Mouse (Mus musculus): ENCODE measurements around the gene Oprd1. TPM values are rescaled to one million over a fixed set of nuclear protein-coding genes. Genes with fewer than 3 reads are reported as not detected.

Oprd1 gene
- polyA plus RNA-seq, 1 experiment from 2014 or later = not detected

DNA sequence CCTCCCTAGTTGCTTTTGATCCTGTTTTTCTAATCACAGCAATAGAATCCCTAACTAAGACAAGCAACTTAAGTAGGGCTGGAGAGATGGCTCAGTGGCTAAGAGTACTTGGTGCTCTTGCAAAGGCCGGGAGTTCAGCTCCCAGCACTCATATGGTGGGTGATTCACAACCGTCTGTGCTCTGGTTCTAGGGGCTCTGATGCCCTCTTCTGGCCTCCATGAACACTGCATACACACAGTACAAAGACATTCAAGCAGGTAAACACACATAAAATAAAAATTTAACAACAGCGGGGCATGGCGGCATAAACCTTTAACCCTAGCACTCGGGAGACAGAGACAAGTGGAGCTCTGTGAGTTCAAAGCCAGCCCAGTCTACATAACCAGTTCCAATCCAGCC is 1.9 kb upstream of the Oprd1 start:
- peak; percentile 46 for TF ChIP-seq CTCF (IDR thresholded peaks at IDR 0.05; ENCODE audit: low read depth)
- no peak for TF ChIP-seq EP300 (IDR thresholded peaks at IDR 0.05; ENCODE audit: low read depth)
- Histone ChIP-seq H3K4me1 (ENCODE audit: insufficient read depth) (no peaks in the 10 kb centered on the region), H3K9me3 (ENCODE audit: low read length) (no peaks in the 10 kb centered on the region), H3K27me3 (ENCODE audit: insufficient read depth, low read length) (peaks cover 34% of the 10 kb centered on the region), H3K4me2 (ENCODE audit: low read depth, low read length) (no peak overlapping the region), H3K9ac (replicated peaks) (no peak overlapping the region), H3K36me3 (replicated peaks; ENCODE audit: insufficient read depth, low read length) (no peaks in the 10 kb centered on the region), H3K4me3 (ENCODE audit: low read depth, low read length) (no peak overlapping the region), H3K27ac (ENCODE audit: low read depth) (no peak overlapping the region)
- 59% methylated on average over 5 of the region's 5 CpGs for WGBS (ENCODE audit: insufficient replicate concordance)
- no peak for DNase-seq
- ATAC-seq = no peak

DNA sequence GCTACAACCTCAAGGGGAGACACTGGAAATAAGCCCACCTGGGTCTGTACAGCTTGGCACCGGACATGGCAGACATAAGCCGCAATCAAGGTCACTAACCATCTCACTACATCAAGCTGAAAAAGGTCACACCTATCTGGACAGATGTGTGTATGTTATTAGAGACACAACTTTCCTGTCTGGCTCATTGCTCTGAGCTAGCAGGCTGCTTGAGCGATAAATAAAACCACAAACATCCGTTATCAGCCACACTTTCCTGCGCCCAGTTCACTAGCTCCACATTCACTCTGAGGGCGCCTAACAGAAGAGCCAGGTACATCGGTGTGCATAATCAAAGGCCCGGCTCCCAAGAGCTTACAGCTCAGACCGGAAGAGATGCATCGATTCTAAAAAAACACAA is 806 bp upstream of the Oprd1 start:
- Histone ChIP-seq H3K9ac (replicated peaks) (no peak overlapping the region), H3K4me3 (ENCODE audit: low read depth, low read length) (no peak overlapping the region), H3K4me2 (ENCODE audit: low read depth, low read length) (no peak overlapping the region), H3K27me3 (ENCODE audit: insufficient read depth, low read length) (peaks cover 34% of the 10 kb centered on the region), H3K36me3 (replicated peaks; ENCODE audit: insufficient read depth, low read length) (no peaks in the 10 kb centered on the region), H3K27ac (ENCODE audit: low read depth) (no peak overlapping the region), H3K9me3 (ENCODE audit: low read length) (no peaks in the 10 kb centered on the region), H3K4me1 (ENCODE audit: insufficient read depth) (no peaks in the 10 kb centered on the region)
- TF ChIP-seq EP300 (IDR thresholded peaks at IDR 0.05; ENCODE audit: low read depth) (no peak), CTCF (IDR thresholded peaks at IDR 0.05; ENCODE audit: low read depth) (no peak)
- 21% methylated on average over 10 of the region's 10 CpGs for WGBS (ENCODE audit: insufficient replicate concordance)
- DNase-seq = no peak
- ATAC-seq = no peak

DNA sequence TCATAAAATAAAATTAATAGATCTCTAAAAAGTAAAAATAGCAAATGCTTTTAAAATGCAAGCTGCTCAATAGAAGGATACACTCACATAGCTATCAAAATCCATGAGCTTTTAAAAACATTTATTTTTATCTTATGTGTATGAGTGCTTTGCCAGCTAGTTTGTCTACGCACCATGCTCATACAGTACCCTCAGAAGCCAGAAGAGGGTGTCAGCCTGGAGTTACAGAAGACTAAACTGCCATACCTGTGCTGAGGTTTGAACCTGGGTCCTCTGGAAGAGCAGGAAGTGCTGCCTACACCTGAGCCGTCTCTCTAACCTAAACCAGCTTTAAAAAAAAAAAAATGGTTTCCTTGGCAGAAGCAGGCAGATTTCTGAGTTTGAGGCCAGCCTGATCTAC is 5.6 kb downstream of the Oprd1 start:
- Histone ChIP-seq H3K4me3 (ENCODE audit: low read depth, low read length) (no peak overlapping the region), H3K27me3 (ENCODE audit: insufficient read depth, low read length) (peaks cover 9% of the 10 kb centered on the region), H3K36me3 (replicated peaks; ENCODE audit: insufficient read depth, low read length) (no peaks in the 10 kb centered on the region), H3K4me2 (ENCODE audit: low read depth, low read length) (no peak overlapping the region), H3K4me1 (ENCODE audit: insufficient read depth) (no peaks in the 10 kb centered on the region), H3K9ac (replicated peaks) (no peak overlapping the region), H3K9me3 (ENCODE audit: low read length) (no peaks in the 10 kb centered on the region), H3K27ac (ENCODE audit: low read depth) (no peak overlapping the region)
- WGBS (ENCODE audit: insufficient replicate concordance) = 72% methylated on average over 2 of the region's 2 CpGs
- ATAC-seq = no peak
- TF ChIP-seq EP300 (IDR thresholded peaks at IDR 0.05; ENCODE audit: low read depth) (no peak), CTCF (IDR thresholded peaks at IDR 0.05; ENCODE audit: low read depth) (no peak)
- no peak for DNase-seq

DNA sequence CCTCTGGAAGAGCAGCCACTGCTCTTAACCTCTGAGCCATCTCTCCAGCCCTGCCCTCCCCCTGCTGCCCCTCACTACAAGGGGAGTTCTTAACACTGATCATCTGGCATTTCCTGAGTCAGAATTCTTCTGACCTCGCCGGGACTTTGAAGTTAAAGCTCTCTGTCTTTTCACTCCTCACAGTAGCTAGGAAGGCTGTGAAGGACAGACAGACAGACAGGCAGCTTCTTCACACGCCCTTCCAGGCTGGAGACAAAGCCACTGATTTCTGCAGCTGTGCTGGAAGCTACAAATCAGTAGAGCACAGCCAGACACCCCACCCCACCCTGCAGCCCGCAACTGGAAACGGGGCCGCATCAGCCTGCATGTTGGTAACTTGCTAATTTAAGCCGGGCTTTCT is 7.3 kb downstream of the Oprd1 start:
- TF ChIP-seq EP300 (IDR thresholded peaks at IDR 0.05; ENCODE audit: low read depth) (no peak), CTCF (IDR thresholded peaks at IDR 0.05; ENCODE audit: low read depth) (no peak)
- WGBS (ENCODE audit: insufficient replicate concordance) = 72% methylated on average over 7 of the region's 7 CpGs
- no peak overlapping the region for H3K4me3 ChIP-seq (ENCODE audit: low read depth, low read length)
- H3K9me3 ChIP-seq (ENCODE audit: low read length) = no peaks in the 10 kb centered on the region
- no peak for ATAC-seq
- H3K27ac ChIP-seq (ENCODE audit: low read depth) = no peak overlapping the region
- no peaks in the 10 kb centered on the region for H3K27me3 ChIP-seq (ENCODE audit: insufficient read depth, low read length)
- H3K9ac ChIP-seq (replicated peaks) = no peak overlapping the region
- H3K4me1 ChIP-seq (ENCODE audit: insufficient read depth) = no peaks in the 10 kb centered on the region
- H3K36me3 ChIP-seq (replicated peaks; ENCODE audit: insufficient read depth, low read length) = no peaks in the 10 kb centered on the region
- no peak for DNase-seq
- H3K4me2 ChIP-seq (ENCODE audit: low read depth, low read length) = no peak overlapping the region

DNA sequence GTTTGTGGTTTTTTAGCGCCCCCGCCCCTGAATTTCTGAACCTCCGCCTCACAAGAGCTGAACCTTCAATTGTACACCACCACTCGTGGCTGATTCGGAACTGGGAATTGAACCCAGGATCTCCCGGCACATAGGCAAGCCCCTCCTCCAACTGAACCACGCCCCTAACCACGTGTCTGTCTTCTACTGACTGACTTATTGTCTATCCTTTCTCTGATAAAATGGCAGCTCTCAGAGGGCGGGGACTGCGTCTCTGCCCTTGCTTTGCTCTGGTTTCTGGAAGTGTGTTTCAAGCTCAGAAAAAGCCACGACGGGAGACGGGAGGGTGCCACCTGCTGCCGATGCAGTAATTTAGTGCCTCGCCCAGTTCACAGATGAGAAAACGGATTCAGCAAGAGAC is 10.4 kb downstream of the Oprd1 start:
- Histone ChIP-seq H3K36me3 (replicated peaks; ENCODE audit: insufficient read depth, low read length) (no peaks in the 10 kb centered on the region), H3K9me3 (ENCODE audit: low read length) (no peaks in the 10 kb centered on the region), H3K4me2 (ENCODE audit: low read depth, low read length) (no peak overlapping the region), H3K27ac (ENCODE audit: low read depth) (no peak overlapping the region), H3K4me1 (ENCODE audit: insufficient read depth) (no peaks in the 10 kb centered on the region), H3K9ac (replicated peaks) (no peak overlapping the region), H3K4me3 (ENCODE audit: low read depth, low read length) (no peak overlapping the region), H3K27me3 (ENCODE audit: insufficient read depth, low read length) (no peaks in the 10 kb centered on the region)
- WGBS (ENCODE audit: insufficient replicate concordance) = 60% methylated on average over 16 of the region's 16 CpGs
- TF ChIP-seq EP300 (IDR thresholded peaks at IDR 0.05; ENCODE audit: low read depth) = no peak
- no peak for TF ChIP-seq CTCF (IDR thresholded peaks at IDR 0.05; ENCODE audit: low read depth)
- ATAC-seq (no peak), DNase-seq (no peak)

DNA sequence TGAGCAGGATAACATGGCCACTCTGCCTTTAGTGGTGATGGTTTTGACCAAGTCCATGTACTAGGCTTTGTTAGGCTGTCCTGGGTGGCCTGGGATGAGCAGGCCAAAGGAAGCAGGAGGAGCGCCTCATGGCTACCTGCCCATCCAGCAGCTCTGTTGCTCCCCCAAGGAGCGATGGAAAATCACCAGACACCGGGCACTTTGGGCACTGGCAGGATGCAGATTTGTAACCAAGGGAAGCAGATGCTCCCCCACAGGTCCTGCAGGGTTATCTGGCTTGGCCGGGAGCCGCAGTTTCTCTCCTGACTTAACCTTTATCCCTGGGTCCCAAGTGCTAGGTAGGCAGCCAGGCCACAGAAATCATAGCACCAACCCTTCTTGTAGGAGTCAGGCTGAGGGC is 10.9 kb downstream of the Oprd1 start:
- Histone ChIP-seq H3K9me3 (ENCODE audit: low read length) (no peaks in the 10 kb centered on the region), H3K4me3 (ENCODE audit: low read depth, low read length) (no peak overlapping the region), H3K27ac (ENCODE audit: low read depth) (no peak overlapping the region), H3K4me2 (ENCODE audit: low read depth, low read length) (no peak overlapping the region), H3K36me3 (replicated peaks; ENCODE audit: insufficient read depth, low read length) (no peaks in the 10 kb centered on the region), H3K4me1 (ENCODE audit: insufficient read depth) (no peaks in the 10 kb centered on the region), H3K27me3 (ENCODE audit: insufficient read depth, low read length) (no peaks in the 10 kb centered on the region), H3K9ac (replicated peaks) (no peak overlapping the region)
- DNase-seq = no peak
- no peak for TF ChIP-seq CTCF (IDR thresholded peaks at IDR 0.05; ENCODE audit: low read depth)
- ATAC-seq = no peak
- 79% methylated on average over 5 of the region's 5 CpGs for WGBS (ENCODE audit: insufficient replicate concordance)

DNA sequence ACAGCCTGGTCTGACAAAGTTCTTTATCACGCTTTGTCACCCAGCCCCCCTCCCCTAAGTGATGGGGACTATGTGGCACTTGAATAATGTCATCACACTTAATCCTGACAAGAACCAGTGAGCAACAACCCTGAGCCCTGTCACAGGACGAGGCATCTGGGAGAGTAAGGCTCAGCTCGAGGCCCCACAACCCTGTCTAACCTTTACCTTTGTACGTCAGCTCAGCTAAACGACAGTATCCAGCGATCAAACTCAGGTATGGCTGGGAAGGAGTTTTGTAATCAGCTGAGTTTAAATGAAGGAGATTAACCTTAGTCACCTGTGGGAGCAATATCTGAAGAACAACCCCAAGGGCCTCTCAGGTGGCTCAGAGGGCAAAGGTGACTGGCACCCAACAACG is 12.0 kb downstream of the Oprd1 start:
- Histone ChIP-seq H3K9me3 (ENCODE audit: low read length) (no peaks in the 10 kb centered on the region), H3K36me3 (replicated peaks; ENCODE audit: insufficient read depth, low read length) (no peaks in the 10 kb centered on the region), H3K27me3 (ENCODE audit: insufficient read depth, low read length) (no peaks in the 10 kb centered on the region), H3K9ac (replicated peaks) (no peak overlapping the region), H3K4me3 (ENCODE audit: low read depth, low read length) (no peak overlapping the region), H3K4me2 (ENCODE audit: low read depth, low read length) (no peak overlapping the region), H3K27ac (ENCODE audit: low read depth) (no peak overlapping the region), H3K4me1 (ENCODE audit: insufficient read depth) (no peaks in the 10 kb centered on the region)
- DNase-seq (no peak), ATAC-seq (no peak)
- TF ChIP-seq EP300 (IDR thresholded peaks at IDR 0.05; ENCODE audit: low read depth) (no peak), CTCF (IDR thresholded peaks at IDR 0.05; ENCODE audit: low read depth) (no peak)
- 73% methylated on average over 7 of the region's 7 CpGs for WGBS (ENCODE audit: insufficient replicate concordance)
